Mouse (Mus musculus) megakaryocyte, embryonic 14.5 days (primary cell): Measurements from ENCODE around the gene Npas1. TPM values are rescaled to one million over a fixed set of nuclear protein-coding genes. Genes with fewer than 3 reads are reported as not detected.

Experiments used
- H3K27me3 ChIP-seq: replicated peaks from 2 replicates; pipeline ENCODE3; 2012; ENCODE audit warnings: inconsistent platforms
- H3K36me3 ChIP-seq: replicated peaks from 2 replicates; pipeline ENCODE3; 2012; ENCODE audit warnings: low read length, inconsistent platforms, mixed read lengths
- H3K4me1 ChIP-seq: 2 replicates; pipeline ENCODE4 v1.6.1; 2012; ENCODE audit warnings: inconsistent platforms
- H3K4me3 ChIP-seq: replicated peaks from 2 replicates; pipeline ENCODE3; 2012; ENCODE audit warnings: moderate library complexity, mild to moderate bottlenecking, inconsistent platforms
- H3K9me3 ChIP-seq: 2 replicates; pipeline ENCODE4 v1.6.1; 2012; ENCODE audit warnings: inconsistent platforms
- FLI1 ChIP-seq: IDR thresholded peaks from 2 replicates; pipeline ENCODE4 v1.6.1; 2012; ENCODE audit warnings: low read length, inconsistent platforms, mixed read lengths
- GATA1 ChIP-seq: IDR thresholded peaks from 3 replicates; pipeline ENCODE4 v1.6.1; 2012; ENCODE audit warnings: mixed read lengths, low read length, inconsistent platforms, borderline replicate concordance
- polyA plus RNA-seq: library from polyadenylated mRNA; stranded (reverse); fragments of >175 nt; gene quantifications from 2 replicates; pipeline ENCODE4 v1.2.3, GENCODE M21; 2012; ENCODE audit warnings: low replicate concordance; ENCODE audit not compliant: insufficient read depth

The Npas1 gene
- polyA plus RNA-seq, 1 experiment: not detected

GRCm38 (mm10) chr7:16472116-16472709, 5.3 kb downstream of the Npas1 start:
- peaks cover 89% of the 10 kb centered on the region for H3K27me3 ChIP-seq
- TF ChIP-seq GATA1 (no peak), FLI1 (no peak)
- H3K4me1 ChIP-seq: peaks cover 39% of the 10 kb centered on the region

GRCm38 (mm10) chr7:16471549-16471948, 6.0 kb downstream of the Npas1 start:
- no peak for TF ChIP-seq FLI1
- no peak for TF ChIP-seq GATA1
- H3K9me3 ChIP-seq: 0 out of 2 replicates have a peak, but pooled peaks cover under 1% of the 10 kb centered on the region
- no peaks in the 10 kb centered on the region for H3K36me3 ChIP-seq
- no peak overlapping the region for H3K4me3 ChIP-seq
- peaks cover 82% of the 10 kb centered on the region for H3K27me3 ChIP-seq
- H3K4me1 ChIP-seq: peaks cover 36% of the 10 kb centered on the region

More at GRCm38 (mm10) chr7:16472116-16472709, 5.3 kb downstream of the Npas1 start:
- H3K9me3 ChIP-seq: peaks cover 2% of the 10 kb centered on the region; the same call in 1 of the 2 replicates
- no peaks in the 10 kb centered on the region for H3K36me3 ChIP-seq
- no peak overlapping the region for H3K4me3 ChIP-seq

DNA sequence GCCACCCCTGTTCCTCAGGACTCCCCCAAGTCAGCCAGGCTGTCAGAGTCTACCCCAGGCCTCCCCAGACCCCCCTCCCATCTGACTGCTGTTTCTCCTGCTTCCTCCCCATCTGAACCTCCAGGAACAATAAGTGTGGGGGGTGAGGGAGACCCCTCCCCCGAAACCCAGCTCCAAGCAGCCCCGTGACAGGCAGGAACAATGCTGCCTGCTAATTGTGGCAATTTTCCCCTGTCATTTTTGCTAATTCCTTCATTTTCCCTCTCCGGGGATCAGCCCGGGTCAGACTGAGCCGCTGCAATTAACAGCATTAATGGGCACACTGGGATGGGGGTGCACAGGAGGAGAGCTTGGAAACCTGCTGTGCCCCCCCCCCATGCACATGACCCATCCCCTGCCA, 9.4 kb downstream of the Npas1 start:
- no peak for TF ChIP-seq GATA1
- no peak for TF ChIP-seq FLI1
- H3K36me3 ChIP-seq: no peaks in the 10 kb centered on the region
- peaks cover 16% of the 10 kb centered on the region for H3K4me1 ChIP-seq
- H3K4me3 ChIP-seq: no peak overlapping the region
- 0 out of 2 replicates have a peak, but pooled peaks cover 3% of the 10 kb centered on the region for H3K9me3 ChIP-seq
- peaks cover 55% of the 10 kb centered on the region for H3K27me3 ChIP-seq

- 0 out of 2 replicates have a peak, but pooled peaks cover 3% of the 10 kb centered on the region for H3K9me3 ChIP-seq
- TF ChIP-seq GATA1 (no peak), FLI1 (no peak)
- H3K36me3 ChIP-seq: no peaks in the 10 kb centered on the region
- H3K4me1 ChIP-seq: peaks cover 10% of the 10 kb centered on the region
- H3K27me3 ChIP-seq: peaks cover 52% of the 10 kb centered on the region
- no peak overlapping the region for H3K4me3 ChIP-seq
Observed at GRCm38 (mm10) chr7:16466565-16466964, 11.0 kb downstream of the Npas1 start.

- Histone ChIP-seq H3K27me3 (peaks cover 52% of the 10 kb centered on the region), H3K9me3 (0 out of 2 replicates have a peak, but pooled peaks cover 3% of the 10 kb centered on the region), H3K4me3 (no peak overlapping the region), H3K36me3 (no peaks in the 10 kb centered on the region), H3K4me1 (peaks cover 12% of the 10 kb centered on the region)
- TF ChIP-seq GATA1: no peak
- no peak for TF ChIP-seq FLI1
Observed at GRCm38 (mm10) chr7:16465568-16465967, 12.0 kb downstream of the Npas1 start.

- TF ChIP-seq GATA1 (no peak), FLI1 (no peak)
- Histone ChIP-seq H3K27me3 (peaks cover 52% of the 10 kb centered on the region), H3K9me3 (0 out of 2 replicates have a peak, but pooled peaks cover 3% of the 10 kb centered on the region), H3K4me3 (no peak overlapping the region), H3K36me3 (no peaks in the 10 kb centered on the region), H3K4me1 (peaks cover 15% of the 10 kb centered on the region)
Observed at GRCm38 (mm10) chr7:16465160-16465559, 12.4 kb downstream of the Npas1 start.

DNA sequence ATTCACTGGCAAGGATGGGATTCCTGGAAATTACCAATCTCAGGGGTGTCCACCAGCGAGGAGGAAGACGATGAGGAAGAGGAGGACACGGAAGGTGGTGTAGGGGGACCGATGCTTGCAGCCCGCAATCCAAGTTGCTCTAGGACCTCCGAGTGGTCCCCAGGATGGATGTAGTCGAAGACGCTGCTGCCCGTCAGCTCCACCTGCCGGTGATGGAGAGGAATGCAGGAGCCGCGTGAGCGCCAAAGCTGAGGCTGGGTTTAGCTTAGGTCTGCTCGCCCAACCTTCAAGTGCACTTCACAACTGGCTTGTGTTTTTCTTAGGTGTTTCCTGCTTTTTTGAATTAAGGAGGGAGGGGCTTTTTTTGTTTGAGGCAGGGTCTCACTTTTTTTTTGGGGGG, 14.3 kb downstream of the Npas1 start:
- Histone ChIP-seq H3K36me3 (peaks cover 9% of the 10 kb centered on the region), H3K27me3 (peaks cover 34% of the 10 kb centered on the region), H3K4me1 (peaks cover 15% of the 10 kb centered on the region), H3K4me3 (no peak overlapping the region), H3K9me3 (peaks cover 5% of the 10 kb centered on the region)
- no peak for TF ChIP-seq FLI1

DNA sequence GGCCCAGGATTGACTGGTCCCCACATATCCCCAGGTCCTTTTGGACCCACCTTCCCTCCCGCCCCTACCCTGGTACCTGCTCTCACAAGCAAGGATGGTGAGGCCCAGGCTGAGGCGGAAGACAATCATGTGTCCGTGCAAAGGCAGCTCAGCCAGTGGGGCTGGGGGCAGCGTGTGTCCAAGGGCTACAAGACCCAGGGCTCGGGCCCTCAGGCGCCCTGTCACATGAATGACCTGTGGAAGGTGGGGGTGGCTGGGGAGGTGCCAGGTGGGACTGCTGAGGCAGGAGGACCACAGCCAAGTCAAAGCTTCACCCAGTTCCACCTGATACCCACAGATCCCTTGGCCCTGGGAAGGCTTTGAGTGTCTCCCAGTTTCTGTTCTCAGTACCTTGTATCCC, 15.8 kb downstream of the Npas1 start:
- H3K27me3 ChIP-seq: peaks cover 29% of the 10 kb centered on the region
- peaks cover 24% of the 10 kb centered on the region for H3K36me3 ChIP-seq
- H3K4me1 ChIP-seq: peaks cover 6% of the 10 kb centered on the region; the same call in 1 of the 2 replicates
- H3K4me3 ChIP-seq: no peak overlapping the region
- H3K9me3 ChIP-seq: peaks cover 8% of the 10 kb centered on the region
- no peak for TF ChIP-seq FLI1
- no peak for TF ChIP-seq GATA1

- TF ChIP-seq GATA1: no peak
- TF ChIP-seq FLI1: no peak
Observed at GRCm38 (mm10) chr7:16461151-16461550, 16.4 kb downstream of the Npas1 start.

GRCm38 (mm10) chr7:16460566-16460965, 17.0 kb downstream of the Npas1 start:
- peaks cover 36% of the 10 kb centered on the region for H3K36me3 ChIP-seq
- peak overlapping the region; percentile 59 for H3K4me3 ChIP-seq
- H3K9me3 ChIP-seq: peaks cover 6% of the 10 kb centered on the region
- H3K4me1 ChIP-seq: peaks cover 6% of the 10 kb centered on the region; the same call in 1 of the 2 replicates
- TF ChIP-seq FLI1 (no peak), GATA1 (no peak)
- peaks cover 29% of the 10 kb centered on the region for H3K27me3 ChIP-seq

More at GRCm38 (mm10) chr7:16461151-16461550, 16.4 kb downstream of the Npas1 start:
- H3K36me3 ChIP-seq: peaks cover 30% of the 10 kb centered on the region
- H3K4me1 ChIP-seq: peaks cover 6% of the 10 kb centered on the region; the same call in 1 of the 2 replicates
- peaks cover 29% of the 10 kb centered on the region for H3K27me3 ChIP-seq
- peaks cover 6% of the 10 kb centered on the region for H3K9me3 ChIP-seq
- H3K4me3 ChIP-seq: no peak overlapping the region

- no peak for TF ChIP-seq GATA1
- no peak for TF ChIP-seq FLI1
- Histone ChIP-seq H3K27me3 (peaks cover 11% of the 10 kb centered on the region), H3K4me3 (no peak overlapping the region), H3K36me3 (peaks cover 47% of the 10 kb centered on the region), H3K4me1 (peaks cover 35% of the 10 kb centered on the region), H3K9me3 (peaks cover 6% of the 10 kb centered on the region)
Observed at GRCm38 (mm10) chr7:16456289-16456688, 21.2 kb downstream of the Npas1 start.
